In genomic region chr10:6885460-6885859, GRCm38 (mm10) we compare ENCODE assay signal across 9 mouse cellular contexts.
DNase-seq lines count a peak whose midpoint lies in the region; ATAC-seq and TF ChIP-seq lines count a peak whose summit lies in the region.
"Had no signal": no experiment of that assay in that cellular context is flagged by ENCODE, and none has a peak within 500 bp of the region (broad histone marks: within the 10 kb centered on the region; RNA-seq: fewer than 3 reads in every experiment).

No protein-coding gene starts in this region.

- no peak overlapping the region for H3K27ac ChIP-seq in layer of hippocampus, adult 2 months

- 0% methylated on average over 1 of the region's 1 CpGs for WGBS in large intestine, adult 2 months

- DNase-seq in layer of hippocampus, adult 2 months (ENCODE audit: low spot score in 2 of 2), result peak in 1 of 2 experiments; percentile 18
- DNase-seq in layer of hippocampus, postnatal 25 days (ENCODE audit: extremely low spot score in 1 of 2, low spot score in 1 of 2), result no peak
- DNase-seq in T-cell, adult 2 months (ENCODE audit: low spot score), result peak; percentile 14
- peak; percentile 13 for DNase-seq in large intestine, adult 2 months (ENCODE audit: low read depth, low spot score)
- no peak for DNase-seq in adrenal gland, postnatal 14 days
- DNase-seq in adrenal gland, postnatal 10 days, result no peak

- H3K4me3 ChIP-seq in layer of hippocampus, adult 2 months, result no peak overlapping the region
- H3K4me3 ChIP-seq: megakaryocyte, embryonic 14.5 days had no signal

- peak; percentile 66 for ATAC-seq in CD4-positive, CD25-positive, alpha-beta regulatory T cell, adult 4 months
- ATAC-seq in monocyte, adult 5-6 weeks (replicated peaks; ENCODE audit: insufficient number of reproducible peaks, low FRiP score, low TSS enrichment, poor library complexity, severe bottlenecking), result no peak

- peak; percentile 87 for TF ChIP-seq CTCF in layer of hippocampus, adult 2 months (conservative IDR thresholded peaks at IDR 0.05)

Comparison
In these comparisons a context has a peak if more than half of its experiments do, and no peak if none do; other contexts are left out.
1. DNase-seq: peak in T-cell, adult 2 months (single experiment) and large intestine, adult 2 months (single experiment); none in layer of hippocampus, postnatal 25 days (0 of 2), adrenal gland, postnatal 14 days (single experiment) and adrenal gland, postnatal 10 days (single experiment).